Mouse (Mus musculus) fibroblast of lung, adult 2 months (primary cell): Measurements from ENCODE around the gene Sncg.

Source experiments
- DNase-seq: peaks from one replicate; pipeline ENCODE4 v3.0.0-alpha.2; 2011; ENCODE audit warnings: low read depth

The Sncg gene

GRCm38 (mm10) chr14:34341993-34342392 is 32.6 kb downstream of the Sncg start:
- DNase-seq: no peak

GRCm38 (mm10) chr14:34339446-34339845 is 35.1 kb downstream of the Sncg start:
- DNase-seq: no peak

- no peak for DNase-seq
These were observed 42.1 kb downstream of the Sncg start for GRCm38 (mm10) chr14:34332476-34332875.

- no peak for DNase-seq
These were observed 42.7 kb downstream of the Sncg start for GRCm38 (mm10) chr14:34331886-34332285.

- DNase-seq: no peak
These were observed 43.9 kb downstream of the Sncg start for GRCm38 (mm10) chr14:34330657-34331158.

GRCm38 (mm10) chr14:34327618-34328017 is 47.0 kb downstream of the Sncg start:
- DNase-seq: no peak

- no peak for DNase-seq
These were observed 48.0 kb downstream of the Sncg start for GRCm38 (mm10) chr14:34326606-34327005.

- DNase-seq: no peak
These were observed 51.0 kb downstream of the Sncg start for GRCm38 (mm10) chr14:34323576-34324085.
